Mouse (Mus musculus): ENCODE measurements at regions not wholly inside any gene's neighbourhood (a gene's known extent, or its start where the extent isn't known, plus 50 kb on each side); places are given as distances from the start of the nearest gene placed in this dataset.

DNA sequence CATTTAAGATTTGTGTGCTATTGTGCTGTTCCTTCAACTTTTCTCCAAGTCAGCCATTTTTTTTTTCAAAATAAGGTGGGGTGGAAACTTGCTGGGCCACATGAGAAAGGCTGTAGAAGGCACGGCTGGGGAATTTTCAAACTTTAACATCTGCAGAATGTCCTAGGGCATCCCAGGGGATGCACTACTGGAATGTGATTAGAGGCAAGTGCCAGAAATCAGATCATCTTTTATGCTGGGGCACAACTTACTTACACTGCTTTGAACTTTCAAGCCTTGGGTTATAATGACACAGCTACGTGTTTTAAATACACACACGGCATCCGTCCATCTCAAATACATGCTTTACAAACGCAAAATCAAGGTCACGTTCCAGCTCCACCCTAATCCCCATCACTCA, 463.0 kb downstream of the Pik3r1 start:
- no peak for ATAC-seq (ENCODE audit: low TSS enrichment)

DNA sequence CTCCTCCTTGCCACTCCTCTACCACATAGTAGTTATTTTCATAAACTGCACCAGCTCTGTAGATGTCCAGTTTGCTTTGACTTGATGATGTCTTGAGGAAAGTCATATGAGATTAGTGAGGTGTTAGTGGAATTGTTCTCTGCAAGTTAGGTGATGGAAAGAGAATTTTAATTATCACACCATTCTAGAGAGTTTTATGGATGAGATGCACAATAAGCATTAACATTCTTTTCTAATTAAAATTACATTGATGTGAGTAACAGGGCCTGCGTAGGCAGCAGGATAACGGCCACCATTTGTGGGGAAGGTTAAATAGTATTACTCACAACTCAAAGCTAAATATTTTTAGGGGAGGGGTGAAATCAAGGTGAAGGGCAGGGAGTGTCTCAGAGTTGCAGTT, 466.7 kb downstream of the Pik3r1 start:
- no peak for ATAC-seq (ENCODE audit: low TSS enrichment)

- ATAC-seq (ENCODE audit: low TSS enrichment), result no peak
Observed at GRCm38 (mm10) chr13:101289407-101289806, 456.2 kb upstream of the Slc30a5 start.

- ATAC-seq (ENCODE audit: low TSS enrichment), result no peak
Observed at GRCm38 (mm10) chr13:101287131-101287530, 453.9 kb upstream of the Slc30a5 start.

DNA sequence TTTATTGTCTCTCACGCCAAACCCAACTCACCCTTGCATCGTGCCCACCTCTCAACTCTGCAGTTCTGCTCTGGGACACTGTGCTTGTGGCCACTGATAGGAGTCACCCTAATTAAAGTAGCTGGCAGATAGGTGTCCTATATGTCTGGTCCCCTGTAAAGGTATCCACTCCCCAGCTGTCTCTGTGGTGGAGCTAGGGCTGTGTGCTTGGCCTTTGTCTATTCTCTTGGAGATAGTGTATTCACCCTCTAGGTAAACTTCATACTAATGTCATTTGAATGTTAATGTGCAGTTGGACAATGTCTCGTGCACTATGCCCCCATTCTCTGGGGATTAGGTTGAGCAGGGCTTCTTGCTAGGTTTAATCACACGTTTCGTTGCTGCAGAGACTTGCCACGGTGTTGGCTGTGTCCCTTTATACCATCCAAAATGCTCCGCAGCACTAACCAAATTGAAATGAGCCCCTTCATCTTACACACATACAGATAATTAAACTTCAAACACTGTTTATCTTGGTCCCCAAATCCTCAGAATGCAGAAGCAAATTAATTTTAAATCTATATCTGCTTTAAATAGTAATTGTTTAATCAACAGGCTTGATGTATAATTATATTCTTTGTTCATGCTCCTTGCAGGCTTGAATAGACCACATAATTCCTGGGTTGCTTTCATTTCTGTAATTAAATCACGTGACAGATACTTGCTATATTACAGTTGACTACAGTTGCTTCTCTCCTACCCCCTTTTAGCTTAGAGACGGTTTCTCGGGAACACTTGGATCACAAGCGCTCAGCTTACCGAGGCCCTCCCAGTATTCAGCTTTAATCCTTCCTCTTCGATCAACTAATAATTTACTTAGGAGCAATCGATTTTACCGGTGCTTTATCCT, 453.0 kb upstream of the Slc30a5 start:
- no peak for ATAC-seq (ENCODE audit: low TSS enrichment)

DNA sequence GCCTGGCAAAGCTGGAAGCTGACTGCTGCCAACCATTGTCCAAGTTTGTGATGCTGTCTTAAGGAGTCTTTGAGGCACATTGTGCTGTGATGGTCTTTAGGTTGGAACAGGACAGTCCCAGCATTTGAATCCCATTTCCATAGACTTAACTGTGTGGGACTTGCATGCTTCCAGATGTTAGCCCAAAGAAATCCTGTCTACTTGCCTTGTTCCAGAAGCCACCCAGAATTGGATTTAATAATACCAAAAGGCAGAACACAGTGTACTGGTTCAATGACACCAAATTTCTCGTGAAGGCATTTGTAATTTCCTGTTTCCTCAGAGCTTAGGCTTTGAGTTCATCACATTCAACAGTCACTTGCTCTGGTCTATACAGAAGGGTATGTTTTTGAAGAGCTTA, 444.9 kb upstream of the Slc30a5 start:
- ATAC-seq (ENCODE audit: low TSS enrichment), result no peak

- ATAC-seq (ENCODE audit: low TSS enrichment), result no peak; the same call in 1 of the 2 replicates
Observed at GRCm38 (mm10) chr13:101276766-101277165, 443.5 kb upstream of the Slc30a5 start.

DNA sequence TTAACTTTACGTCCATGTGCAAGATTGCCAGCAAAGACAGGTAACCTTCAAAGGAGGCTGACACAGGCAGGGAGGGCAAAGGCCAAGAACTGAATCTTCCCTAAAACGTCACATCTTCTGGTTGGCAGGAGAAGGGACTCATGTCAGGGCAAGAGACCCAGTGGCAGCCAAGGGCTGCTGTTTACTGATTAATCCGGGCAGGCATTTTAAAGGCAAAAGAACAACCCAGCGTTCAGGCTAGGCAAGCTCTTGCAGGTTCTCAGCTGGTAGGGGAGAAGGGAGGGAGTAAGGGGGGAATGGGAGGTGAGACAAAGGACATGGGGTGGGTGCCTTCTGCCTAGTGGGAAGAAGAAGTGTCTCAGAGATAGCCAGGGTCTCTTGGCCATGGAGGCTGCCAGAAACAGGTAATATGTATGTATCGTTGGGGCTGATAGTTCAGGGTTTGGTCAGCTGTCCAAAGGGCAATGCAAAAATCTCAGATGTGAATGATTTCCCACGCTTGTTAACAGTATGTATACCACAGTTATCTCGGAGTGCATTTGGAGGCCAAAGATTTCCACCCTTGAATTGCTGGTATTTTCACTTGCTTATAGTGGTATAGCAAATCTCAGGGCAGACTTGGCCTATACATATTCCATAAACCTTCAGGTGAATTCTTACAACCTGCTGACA, 441.4 kb upstream of the Slc30a5 start:
- no peak for ATAC-seq (ENCODE audit: low TSS enrichment)

GRCm38 (mm10) chr13:101273321-101273720, 440.1 kb upstream of the Slc30a5 start:
- ATAC-seq (ENCODE audit: low TSS enrichment), result no peak

DNA sequence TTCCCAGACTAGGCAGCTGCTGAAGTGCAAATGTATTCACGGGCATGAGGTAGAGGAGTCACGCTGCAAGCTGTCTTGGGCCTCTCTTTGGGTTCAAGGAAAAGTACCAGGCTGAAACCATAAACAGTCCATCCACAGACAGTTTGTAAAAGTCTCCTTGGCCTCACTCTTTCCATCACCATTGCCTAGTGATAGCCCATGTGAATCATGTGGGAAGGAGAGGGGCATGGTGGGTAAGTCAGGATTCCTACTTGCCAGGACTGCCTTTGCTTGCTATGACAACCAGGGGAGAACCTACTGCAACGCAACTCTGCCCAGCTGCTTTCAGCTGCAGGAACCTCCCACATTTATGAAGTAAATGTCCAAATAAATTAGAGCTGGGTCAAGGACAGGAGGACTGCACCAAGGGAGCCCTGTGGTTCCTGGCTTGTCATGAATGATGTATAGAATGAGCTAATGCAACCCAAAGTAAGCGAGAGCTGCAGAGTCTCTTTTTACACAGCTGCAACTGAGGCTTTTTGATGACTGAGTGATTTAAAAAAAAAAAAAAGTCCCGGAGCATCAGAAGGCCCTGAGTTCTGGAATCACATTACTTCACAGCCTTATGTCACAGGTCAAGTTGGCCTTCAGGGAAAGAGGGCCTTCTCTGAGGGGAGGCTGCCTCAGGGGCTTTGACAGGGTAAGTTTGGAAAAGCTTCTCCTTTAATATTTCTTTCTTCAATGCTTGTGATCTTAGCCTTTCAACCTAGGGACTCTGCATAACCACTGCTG, 420.7 kb upstream of the Slc30a5 start:
- peak; percentile 61; the same call in 1 of the 2 replicates for ATAC-seq (ENCODE audit: low TSS enrichment)

DNA sequence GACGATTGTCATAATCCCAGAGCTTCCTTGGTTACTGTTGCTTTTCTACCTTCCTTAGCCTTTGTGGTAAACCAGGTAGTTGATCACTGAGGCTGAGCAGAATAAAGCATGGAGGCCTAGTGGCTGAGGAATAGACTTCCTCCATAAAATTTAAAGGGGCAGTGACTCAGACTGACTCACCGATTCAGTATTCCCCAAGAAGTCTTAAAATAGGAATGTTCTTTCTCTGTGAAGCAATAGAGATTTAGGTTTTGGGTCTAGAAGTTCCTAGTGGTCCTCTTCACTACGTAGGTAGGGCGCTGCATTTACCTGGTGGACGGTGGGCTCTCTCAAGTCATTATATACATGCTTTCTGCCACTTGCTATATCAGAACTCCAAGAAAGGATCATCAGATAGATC, 416.1 kb upstream of the Slc30a5 start:
- peak; percentile 52; the same call in 1 of the 2 replicates for ATAC-seq (ENCODE audit: low TSS enrichment)

DNA sequence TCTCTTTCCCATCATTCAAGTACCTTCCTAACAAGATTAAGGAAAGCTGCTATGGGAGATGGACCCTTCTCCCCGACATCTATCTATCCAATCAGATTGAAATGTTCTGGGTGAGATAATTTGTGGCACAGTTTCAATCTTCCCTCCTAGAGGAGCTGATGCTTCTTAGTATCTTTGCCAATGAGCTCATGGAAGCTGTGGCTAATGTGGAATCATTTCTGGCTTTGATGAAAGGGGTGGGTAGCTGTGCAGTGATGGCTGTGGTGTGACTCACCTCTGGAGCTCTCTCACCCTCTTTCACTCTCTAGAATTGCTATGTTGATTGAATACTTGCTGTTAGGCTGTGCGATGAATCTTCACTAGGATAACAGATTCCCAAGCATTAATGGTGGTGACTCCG, 411.1 kb upstream of the Slc30a5 start:
- ATAC-seq (ENCODE audit: low TSS enrichment), result no peak

- ATAC-seq (ENCODE audit: low TSS enrichment), result peak; percentile 62
Observed at GRCm38 (mm10) chr13:101238860-101239259, 405.6 kb upstream of the Slc30a5 start.

- 0 out of 2 replicates have a peak, but pooled peaks have one; percentile 17 for ATAC-seq (ENCODE audit: low TSS enrichment)
Observed at GRCm38 (mm10) chr13:101237035-101237434, 403.8 kb upstream of the Slc30a5 start.

DNA sequence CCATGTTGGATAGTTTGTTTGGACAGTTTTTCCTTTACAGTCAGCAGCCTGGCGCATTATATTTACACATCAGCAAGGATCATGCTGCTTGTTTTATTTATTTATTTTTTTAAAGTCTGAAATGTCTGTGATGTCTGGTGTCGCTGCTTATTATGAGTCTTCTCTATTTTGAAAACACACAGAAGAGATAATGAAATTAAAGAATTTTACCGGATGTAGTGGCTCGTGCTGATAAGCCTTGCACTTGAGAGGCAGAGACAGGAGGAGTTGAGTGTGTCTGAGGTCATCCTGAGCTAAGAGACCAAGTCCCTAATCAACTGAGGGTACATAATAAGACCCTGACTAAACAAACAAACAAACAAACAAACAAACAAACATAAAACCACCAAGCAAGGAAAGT, 402.6 kb upstream of the Slc30a5 start:
- ATAC-seq (ENCODE audit: low TSS enrichment), result no peak

- no peak for ATAC-seq (ENCODE audit: low TSS enrichment)
Observed at GRCm38 (mm10) chr13:101235110-101235509, 401.9 kb upstream of the Slc30a5 start.

- no peak for ATAC-seq (ENCODE audit: low TSS enrichment)
Observed at GRCm38 (mm10) chr13:101234550-101234949, 401.3 kb upstream of the Slc30a5 start.

DNA sequence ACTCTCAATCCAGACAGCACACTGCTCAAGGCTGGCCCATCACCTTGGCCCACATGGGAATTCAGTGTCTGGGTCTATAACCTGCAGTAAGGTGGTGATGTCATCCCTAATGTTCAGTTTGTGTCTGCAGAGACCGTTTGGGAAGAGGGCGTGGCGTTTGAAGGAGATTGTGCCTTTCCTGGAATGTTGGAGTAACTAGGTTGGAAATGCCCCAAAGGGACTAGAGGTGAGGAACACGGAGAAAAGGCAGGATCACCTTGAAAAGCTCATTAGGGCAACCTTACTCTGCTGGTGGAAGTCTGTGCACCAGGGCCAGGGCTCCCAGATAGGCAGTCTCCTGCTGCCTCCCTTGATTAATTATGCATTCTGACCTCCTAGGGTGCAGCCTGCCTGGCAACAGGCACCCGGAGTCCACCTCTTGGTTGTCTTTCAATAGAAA, 400.6 kb upstream of the Slc30a5 start:
- peak; percentile 38 for ATAC-seq (ENCODE audit: low TSS enrichment)

DNA sequence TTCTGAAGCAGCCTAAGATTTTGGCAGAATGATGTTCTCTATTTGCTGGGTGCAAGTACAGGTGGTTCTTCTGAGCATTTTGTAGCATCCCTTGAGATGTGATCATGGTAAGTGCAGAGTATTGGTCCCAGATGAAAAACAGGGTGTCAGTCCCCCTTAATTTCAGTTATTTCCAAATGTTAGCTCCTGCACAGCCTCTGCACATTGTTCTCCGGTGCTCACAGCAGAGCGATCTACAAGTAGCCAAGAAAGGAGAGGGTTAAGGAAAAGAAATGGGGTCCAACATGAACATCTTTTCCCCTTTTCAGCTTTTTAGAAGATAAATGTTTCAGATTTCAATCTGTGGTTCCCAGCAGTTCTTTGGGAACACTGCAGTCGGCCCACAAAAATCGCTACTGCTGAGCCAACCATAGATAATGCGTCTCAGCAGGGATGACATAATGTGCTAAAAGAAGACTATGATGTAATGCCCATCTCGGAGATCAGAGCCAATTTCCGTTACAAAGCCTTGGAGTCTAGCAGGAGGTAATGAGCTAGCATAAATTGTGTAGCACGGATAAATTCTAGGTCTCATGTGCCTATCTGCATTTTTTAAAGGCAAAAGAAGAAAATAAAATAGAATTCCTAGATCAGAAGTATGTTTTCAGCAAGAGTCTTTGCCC, 400.1 kb upstream of the Slc30a5 start:
- ATAC-seq (ENCODE audit: low TSS enrichment), result peak; percentile 76

GRCm38 (mm10) chr13:101229861-101230260, 396.6 kb upstream of the Slc30a5 start:
- 0 out of 2 replicates have a peak, but pooled peaks have one; percentile 20 for ATAC-seq (ENCODE audit: low TSS enrichment)

DNA sequence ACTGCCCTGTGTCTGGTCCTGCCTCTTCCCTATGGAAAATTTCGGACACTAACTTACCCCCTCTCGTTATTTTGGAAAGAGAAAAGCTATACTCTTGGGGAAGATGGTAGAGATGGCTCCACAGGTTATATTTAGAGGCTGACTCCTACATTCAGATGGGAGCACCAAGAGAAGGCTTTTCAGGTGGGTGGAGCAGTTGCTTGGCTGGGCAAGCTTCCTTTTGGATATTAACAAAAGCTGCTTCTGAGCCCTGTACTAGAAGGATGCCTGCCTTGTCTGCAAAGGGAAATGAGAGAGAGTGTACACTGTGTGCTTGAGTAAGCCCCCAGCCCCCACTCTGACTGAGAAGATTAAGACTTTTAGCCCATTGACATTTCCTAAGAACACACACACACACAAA, 392.1 kb upstream of the Slc30a5 start:
- ATAC-seq (ENCODE audit: low TSS enrichment), result peak; percentile 80

All from frontal cortex, adult (tissue).